Mouse (Mus musculus): ENCODE data around the gene Mapk11.
A peak's percentile ranks its signal among the peaks of the same experiment; 100 is the strongest.

The Mapk11 gene

GRCm38 (mm10) chr15:89149271-89150040 lies at the start of gene Mapk11:
TSS of gene Mapk11 (minus strand) at chr15:89149628.
- DNase-seq (ENCODE audit: low spot score in 2 of 2), result peak in 1 of 2 experiments; percentile 37

- DNase-seq (ENCODE audit: low spot score in 2 of 2), result no peak
Observed at GRCm38 (mm10) chr15:89197056-89197455, 47.6 kb upstream of the Mapk11 start.

- DNase-seq (ENCODE audit: low spot score in 2 of 2), result peak; percentile 94 to 99
Observed at GRCm38 (mm10) chr15:89196313-89196706, 46.9 kb upstream of the Mapk11 start, which contains the start of gene Dennd6b. TSS of gene Dennd6b (minus strand) at chr15:89196496.

GRCm38 (mm10) chr15:89195690-89196312 lies 46.4 kb upstream of the Mapk11 start:
- DNase-seq (ENCODE audit: low spot score in 2 of 2), result peak in 1 of 2 experiments; percentile 89

GRCm38 (mm10) chr15:89195261-89195681 lies 45.8 kb upstream of the Mapk11 start:
- no peak for DNase-seq (ENCODE audit: low spot score in 2 of 2)

GRCm38 (mm10) chr15:89184937-89185227 lies 35.5 kb upstream of the Mapk11 start:
- no peak for DNase-seq (ENCODE audit: low spot score in 2 of 2)

GRCm38 (mm10) chr15:89184141-89184936 lies 34.9 kb upstream of the Mapk11 start:
- DNase-seq (ENCODE audit: low spot score in 2 of 2), result no peak

- no peak for DNase-seq (ENCODE audit: low spot score in 2 of 2)
Observed at GRCm38 (mm10) chr15:89182842-89183241, 33.4 kb upstream of the Mapk11 start.

- no peak for DNase-seq (ENCODE audit: low spot score in 2 of 2)
Observed at GRCm38 (mm10) chr15:89182328-89182741, 32.9 kb upstream of the Mapk11 start.

- no peak for DNase-seq (ENCODE audit: low spot score in 2 of 2)
Observed at GRCm38 (mm10) chr15:89181561-89182270, 32.3 kb upstream of the Mapk11 start.

GRCm38 (mm10) chr15:89180571-89181229 lies 31.3 kb upstream of the Mapk11 start, which contains the start of gene Plxnb2:
TSS of gene Plxnb2 (minus strand) at chr15:89180788.
- peak in 1 of 2 experiments; percentile 77 for DNase-seq (ENCODE audit: low spot score in 2 of 2)

GRCm38 (mm10) chr15:89180081-89180541 lies 30.7 kb upstream of the Mapk11 start:
- no peak for DNase-seq (ENCODE audit: low spot score in 2 of 2)

GRCm38 (mm10) chr15:89179630-89179964 lies 30.2 kb upstream of the Mapk11 start:
- DNase-seq (ENCODE audit: low spot score in 2 of 2), result no peak

GRCm38 (mm10) chr15:89178954-89179629 lies 29.7 kb upstream of the Mapk11 start:
- no peak for DNase-seq (ENCODE audit: low spot score in 2 of 2)

GRCm38 (mm10) chr15:89178260-89178860 lies 28.9 kb upstream of the Mapk11 start:
- no peak for DNase-seq (ENCODE audit: low spot score in 2 of 2)

- DNase-seq (ENCODE audit: low spot score in 2 of 2), result no peak
Observed at GRCm38 (mm10) chr15:89177576-89178259, 28.3 kb upstream of the Mapk11 start.

GRCm38 (mm10) chr15:89177121-89177520 lies 27.7 kb upstream of the Mapk11 start:
- peak in 1 of 2 experiments; percentile 71 for DNase-seq (ENCODE audit: low spot score in 2 of 2)

GRCm38 (mm10) chr15:89175411-89176155 lies 26.2 kb upstream of the Mapk11 start:
- no peak for DNase-seq (ENCODE audit: low spot score in 2 of 2)

GRCm38 (mm10) chr15:89174889-89175339 lies 25.5 kb upstream of the Mapk11 start:
- no peak for DNase-seq (ENCODE audit: low spot score in 2 of 2)
